Mouse (Mus musculus) kidney, postnatal 10 days (tissue): Measurements from ENCODE around the gene Sfi1.
"Not testable (repeated sequence)": the region's sequence is repeated elsewhere in the genome, so short reads cannot be mapped to it uniquely, and the experiment has no call there.

ENCODE experiments used
- DNase-seq: peaks from one replicate; pipeline ENCODE4 v3.0.0; 2021; ENCODE audit warnings: mixed read lengths

The Sfi1 gene

DNA sequence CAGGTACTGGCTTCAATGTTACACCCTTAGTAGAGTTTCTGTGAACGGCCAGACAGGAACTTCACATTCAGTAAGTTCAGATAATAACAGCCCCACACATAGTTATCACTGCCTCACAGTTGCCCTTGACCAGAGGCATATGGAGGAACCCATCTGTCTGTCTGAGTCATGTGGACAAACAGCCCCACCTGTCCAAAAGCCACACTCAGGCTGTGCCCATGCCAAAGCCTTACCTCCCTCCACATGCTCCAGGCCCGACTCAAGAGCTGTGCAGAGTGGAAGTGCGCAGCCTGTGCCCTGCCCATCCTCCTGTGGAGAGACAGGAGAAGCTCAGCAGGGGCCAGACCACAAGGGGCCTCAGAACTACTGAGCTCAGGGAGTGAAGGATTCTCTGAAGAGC, 49.3 kb downstream of the Sfi1 start:
- DNase-seq, result not testable (repeated sequence)

DNA sequence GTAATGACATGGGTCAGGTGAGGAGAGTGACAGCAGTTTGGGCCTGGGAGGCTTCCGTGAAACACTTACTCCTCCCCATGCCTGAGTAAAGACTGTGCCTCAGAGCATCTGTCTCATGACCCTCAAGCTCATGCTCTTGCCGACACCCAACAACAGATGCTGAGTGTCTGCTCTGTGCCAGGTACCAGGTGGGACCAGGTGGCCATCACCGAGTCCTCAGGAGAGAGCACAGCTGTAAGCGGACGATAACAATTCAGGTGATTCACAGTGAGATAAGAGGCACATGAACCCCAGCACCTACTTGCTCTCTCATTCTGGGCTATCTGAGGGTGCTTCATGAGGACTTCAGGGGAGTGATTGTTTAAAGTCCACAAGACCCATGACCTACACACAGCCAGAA, 50.9 kb downstream of the Sfi1 start:
- DNase-seq, result peak; percentile 74

DNA sequence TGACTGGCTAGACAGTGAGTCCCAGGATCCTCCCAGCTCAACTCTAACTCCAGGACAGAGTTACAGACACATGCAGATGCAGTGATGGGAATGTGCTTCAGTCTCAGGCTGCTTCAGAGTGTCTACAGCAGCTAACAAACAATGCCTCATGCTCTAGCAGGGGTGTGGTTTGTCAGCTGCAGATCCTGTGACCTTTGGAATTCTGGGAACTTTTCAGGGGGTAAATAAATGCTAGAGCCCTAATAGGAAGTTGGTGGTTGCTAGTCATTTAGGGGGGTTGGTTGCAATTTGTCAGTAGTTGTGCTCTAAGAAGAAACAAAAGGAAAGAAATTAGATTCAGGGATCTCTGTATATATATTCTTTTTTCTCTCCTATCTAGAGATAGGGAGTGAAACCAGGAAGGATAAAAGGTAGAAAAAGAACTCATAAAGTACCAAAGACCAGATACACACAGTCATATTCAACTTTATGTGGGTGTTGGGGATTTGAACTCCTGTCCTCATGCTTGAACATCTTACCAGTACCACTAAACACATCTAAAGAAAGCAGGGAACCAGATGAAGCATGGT, 52.2 kb downstream of the Sfi1 start:
- DNase-seq, result not testable (repeated sequence)

DNA sequence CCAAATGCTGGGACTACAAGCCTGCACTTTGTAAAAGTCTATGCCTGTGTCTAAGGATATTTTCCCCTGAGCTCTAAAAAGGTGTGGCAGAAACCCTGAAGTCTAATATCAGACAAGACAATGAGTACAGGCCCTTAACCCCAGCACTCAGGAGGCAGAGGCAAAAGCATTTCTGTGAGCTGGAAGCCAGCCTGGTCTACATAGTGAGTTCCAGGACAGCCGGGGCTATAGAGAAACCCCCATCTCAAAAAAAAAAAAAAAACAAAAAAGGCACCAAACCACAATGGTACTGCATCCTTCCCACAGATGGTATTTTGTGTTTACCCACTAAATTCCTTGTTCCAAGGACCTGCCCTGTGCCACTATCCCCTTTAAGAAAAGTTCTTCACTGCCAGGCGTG, 54.9 kb downstream of the Sfi1 start:
- peak; percentile 31 for DNase-seq

DNA sequence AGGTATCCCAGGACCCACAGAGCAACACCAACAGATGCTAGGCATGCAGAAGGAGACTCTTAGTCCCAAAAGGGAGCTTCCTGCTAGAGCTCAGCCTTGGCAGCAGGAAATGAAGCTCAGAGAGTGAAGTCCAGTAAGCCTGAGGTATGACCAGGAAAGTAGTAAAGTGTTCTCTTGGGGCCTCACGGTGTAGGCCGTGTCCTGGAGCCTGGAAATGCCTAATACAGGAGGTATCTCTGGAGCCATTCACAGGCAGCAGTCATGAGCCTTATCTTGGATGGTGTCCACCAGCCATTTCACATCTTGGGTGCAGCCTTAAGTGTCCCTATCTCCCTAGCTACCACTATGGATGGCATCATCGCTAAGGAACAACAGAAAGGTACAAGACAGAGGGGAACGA, 56.0 kb downstream of the Sfi1 start:
- peak; percentile 38 for DNase-seq

DNA sequence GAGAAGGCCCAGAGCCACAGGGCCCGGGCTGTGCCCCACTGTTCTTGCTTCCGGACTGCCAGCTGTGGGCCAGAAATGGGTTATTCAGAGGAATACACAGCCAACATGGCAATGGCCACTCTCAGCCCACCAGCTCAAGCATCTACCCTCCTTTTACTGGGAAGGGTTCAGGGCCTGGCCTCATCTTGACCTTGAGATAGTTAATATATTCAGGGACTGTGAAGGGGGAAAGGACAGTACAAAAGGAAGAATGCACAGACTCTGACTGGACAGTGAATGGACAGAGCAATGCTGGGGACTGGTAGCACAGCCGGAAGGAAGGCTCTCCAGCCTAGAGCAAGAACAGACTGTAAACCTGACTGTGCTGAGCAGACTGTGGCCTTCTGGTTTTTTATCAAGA, 57.3 kb downstream of the Sfi1 start:
- not testable (repeated sequence) for DNase-seq

DNA sequence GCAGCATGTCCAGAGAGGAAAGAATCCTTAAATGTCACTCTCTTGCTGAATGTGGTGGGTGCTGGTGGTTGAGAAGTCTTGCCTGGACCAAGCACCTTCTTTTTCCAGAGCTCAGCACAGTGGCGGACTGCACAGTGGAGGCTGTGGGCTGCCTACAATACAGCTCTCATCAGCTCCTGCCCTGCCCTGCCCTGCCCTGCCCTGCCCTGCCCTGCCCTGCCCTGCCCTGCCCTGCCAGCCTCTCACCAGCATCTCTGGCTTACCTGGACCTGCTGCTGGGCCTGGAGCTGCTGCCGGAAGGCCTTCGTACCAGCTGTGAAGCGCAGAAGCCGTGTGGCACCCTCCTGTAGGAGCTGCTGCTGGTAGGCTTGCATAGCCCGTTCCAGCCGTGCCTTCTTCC, 57.9 kb downstream of the Sfi1 start:
- DNase-seq, result not testable (repeated sequence)

DNA sequence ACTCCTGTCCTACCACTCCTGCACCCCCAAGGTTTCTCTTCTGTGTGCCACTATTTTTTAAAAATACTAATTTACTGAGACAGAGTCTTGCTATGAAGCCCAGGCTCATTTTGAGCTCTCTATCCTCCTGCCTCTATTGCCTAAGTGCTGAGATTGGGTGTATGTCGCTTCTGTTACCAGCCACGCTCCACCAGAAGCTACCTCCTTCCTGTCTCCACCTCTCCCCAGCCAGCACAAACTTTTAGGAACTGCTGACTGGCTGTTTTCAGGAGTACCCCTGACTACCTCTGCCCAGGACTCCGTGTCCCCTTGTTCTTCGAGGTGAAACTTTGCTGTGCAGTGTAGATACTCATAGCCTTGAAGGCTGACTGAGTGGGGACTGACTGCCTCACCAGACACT, 59.9 kb downstream of the Sfi1 start:
- not testable (repeated sequence) for DNase-seq

DNA sequence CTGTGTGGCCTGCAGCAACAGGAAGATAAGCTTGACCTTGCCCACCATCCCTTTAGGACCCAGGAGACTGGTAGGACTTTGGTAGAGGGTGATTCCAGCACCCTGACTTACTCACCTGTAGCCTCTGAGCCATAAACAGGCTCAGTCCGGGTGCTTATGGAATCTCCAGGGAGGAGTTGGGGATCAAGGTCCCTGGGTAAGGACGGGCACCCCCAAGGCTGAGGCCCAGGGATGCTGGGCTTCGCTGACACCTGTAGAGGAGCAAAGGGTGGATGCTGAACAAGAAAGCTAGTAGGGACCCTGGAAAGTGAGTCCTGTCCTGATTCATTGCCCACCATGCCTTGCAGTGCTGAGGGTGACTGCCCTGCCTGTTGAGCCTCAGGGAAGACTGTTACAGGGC, 60.3 kb downstream of the Sfi1 start:
- DNase-seq, result peak; percentile 44

DNA sequence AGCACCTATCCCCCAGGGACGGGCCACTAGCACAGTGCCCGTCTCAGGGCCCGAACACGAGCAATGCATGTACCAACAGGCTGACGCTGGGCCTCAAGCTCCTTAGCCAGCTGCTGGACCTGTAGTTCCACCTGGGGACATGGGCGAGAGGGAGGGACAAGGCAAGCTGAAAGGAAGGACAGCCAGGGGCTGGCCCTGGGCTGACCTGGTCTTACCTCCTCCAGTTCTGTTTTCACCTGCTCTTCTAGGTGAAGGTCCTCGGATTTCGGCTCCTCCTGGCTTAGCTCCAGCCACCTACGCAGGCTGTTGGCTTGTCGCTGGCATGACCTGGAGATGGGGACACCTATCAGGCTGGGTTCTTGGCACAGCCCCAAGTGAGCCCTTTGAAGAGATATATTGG, 61.3 kb downstream of the Sfi1 start:
- peak; percentile 69 for DNase-seq

DNA sequence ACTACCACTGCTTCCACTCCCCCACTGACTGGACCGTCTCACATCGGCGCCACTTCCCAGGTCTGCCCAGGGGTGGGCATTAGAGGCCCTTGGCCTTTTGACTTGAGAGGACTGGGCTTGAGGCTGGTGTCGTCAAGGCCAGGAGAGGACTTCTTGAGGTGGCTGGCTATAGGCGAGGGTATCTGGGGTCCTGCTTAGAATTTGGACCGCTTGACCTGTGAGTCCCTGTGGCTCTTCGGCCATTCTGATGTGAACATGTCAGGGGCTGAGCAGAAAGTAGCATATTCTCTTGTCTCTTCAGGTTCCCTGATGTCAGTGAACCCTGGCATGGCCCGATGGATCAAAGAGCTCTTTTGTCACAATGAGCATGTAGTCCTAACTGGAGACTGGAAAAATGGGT, 63.4 kb downstream of the Sfi1 start:
- peak; percentile 70 for DNase-seq

DNA sequence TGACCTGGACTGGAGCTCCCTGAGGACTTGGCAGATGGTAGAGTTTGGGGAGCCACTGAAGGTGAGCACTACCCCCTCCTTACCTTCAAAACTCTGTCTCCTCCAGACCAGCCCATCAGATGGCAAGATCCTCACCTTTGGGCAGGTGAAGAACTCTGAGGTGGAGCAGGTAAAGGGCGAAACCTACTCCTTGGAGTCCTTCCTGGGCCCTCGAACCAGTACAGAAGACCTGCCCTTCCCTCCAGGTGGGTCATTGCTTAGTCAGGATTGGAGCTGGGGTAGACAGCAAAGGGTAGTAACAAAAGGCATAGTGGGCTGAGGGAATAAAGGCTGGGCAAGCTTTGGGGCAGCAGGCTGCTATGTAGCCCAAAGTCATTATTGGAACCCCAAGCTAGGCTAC, 64.0 kb downstream of the Sfi1 start:
- DNase-seq, result not testable (repeated sequence)

DNA sequence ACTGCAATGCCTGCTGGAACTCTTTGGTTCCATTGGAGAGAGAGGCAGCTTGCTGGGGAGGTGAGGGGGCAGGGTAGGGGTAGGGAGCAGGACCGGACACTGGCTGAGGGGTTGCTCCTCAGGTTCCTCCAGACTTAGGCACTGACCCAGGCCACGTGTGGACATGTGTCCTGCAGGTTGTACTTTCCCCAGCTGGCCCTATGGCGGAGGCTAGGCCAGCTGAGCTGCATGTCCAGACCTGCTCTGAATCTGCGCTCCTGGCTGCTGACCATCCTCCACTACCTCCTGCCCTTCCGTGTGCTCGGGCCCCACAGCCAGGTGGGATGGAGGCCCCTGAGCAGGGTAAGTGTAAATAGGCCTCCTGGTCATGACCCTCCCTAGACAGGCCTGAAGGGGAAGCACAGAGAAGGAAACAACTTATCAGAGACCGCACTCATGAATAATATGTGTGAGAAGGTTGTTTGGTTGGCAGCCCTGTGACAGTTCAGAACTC, 65.9 kb downstream of the Sfi1 start:
- DNase-seq, result peak; percentile 64

DNA sequence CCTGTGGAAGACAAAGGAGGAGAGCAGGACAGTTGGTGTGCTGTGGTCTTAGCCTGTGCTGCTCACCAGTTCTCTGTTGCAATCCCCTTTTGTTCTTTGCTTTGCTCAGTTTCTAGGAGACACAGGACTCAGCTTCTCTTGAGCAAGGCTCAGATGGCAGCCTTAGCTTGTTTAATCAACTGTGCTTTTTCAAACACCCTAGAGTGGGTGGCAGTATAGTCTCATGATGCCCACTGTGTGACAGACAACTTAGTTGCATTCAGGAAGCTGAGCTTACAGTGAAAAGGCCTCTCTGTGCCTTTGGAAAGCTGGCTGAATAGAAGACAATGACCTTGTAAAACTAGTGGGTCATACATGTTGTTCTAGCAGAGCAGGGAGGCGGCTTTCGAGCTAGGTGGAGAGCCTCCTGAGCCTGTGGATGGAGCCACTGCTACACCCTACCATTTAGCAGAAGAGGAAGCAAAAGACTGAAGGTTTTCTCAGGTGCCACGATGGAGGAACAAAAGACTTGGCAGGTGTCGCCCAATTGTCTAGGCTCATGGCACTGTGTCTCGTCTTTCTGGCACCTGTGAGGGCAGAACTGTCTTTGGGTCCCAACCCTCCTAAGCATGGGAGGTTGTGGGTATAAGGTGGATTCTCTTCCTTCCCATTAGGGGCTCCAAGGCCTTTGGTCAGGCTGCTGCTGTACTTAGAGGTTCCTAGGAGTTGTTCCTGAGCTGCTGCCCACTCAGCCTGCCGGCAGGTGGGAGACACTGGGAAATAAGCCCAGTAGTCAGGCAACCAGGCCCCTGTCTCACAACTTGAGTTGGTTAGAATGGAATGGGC, 66.6 kb downstream of the Sfi1 start:
- DNase-seq, result peak; percentile 83

DNA sequence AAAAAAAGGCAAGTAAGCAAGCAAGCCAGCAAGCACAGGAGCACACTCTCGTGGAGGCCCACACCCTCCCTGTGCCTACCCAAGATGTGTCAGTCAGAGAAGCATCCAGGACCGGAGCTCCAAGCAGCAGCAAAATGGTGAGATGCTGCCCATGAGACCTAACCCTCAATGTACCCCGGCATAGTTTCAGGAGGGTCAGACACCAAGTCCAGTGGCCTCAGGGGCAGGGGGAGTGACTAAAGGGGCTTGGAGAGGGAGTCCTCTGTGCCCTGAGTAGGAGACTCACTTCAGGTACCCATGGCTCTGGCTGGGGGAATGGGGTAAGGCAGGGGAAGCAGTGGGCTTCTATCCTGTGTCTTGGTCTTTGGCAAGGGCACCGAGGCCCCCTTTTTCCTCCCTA, 67.3 kb downstream of the Sfi1 start:
- not testable (repeated sequence) for DNase-seq

DNA sequence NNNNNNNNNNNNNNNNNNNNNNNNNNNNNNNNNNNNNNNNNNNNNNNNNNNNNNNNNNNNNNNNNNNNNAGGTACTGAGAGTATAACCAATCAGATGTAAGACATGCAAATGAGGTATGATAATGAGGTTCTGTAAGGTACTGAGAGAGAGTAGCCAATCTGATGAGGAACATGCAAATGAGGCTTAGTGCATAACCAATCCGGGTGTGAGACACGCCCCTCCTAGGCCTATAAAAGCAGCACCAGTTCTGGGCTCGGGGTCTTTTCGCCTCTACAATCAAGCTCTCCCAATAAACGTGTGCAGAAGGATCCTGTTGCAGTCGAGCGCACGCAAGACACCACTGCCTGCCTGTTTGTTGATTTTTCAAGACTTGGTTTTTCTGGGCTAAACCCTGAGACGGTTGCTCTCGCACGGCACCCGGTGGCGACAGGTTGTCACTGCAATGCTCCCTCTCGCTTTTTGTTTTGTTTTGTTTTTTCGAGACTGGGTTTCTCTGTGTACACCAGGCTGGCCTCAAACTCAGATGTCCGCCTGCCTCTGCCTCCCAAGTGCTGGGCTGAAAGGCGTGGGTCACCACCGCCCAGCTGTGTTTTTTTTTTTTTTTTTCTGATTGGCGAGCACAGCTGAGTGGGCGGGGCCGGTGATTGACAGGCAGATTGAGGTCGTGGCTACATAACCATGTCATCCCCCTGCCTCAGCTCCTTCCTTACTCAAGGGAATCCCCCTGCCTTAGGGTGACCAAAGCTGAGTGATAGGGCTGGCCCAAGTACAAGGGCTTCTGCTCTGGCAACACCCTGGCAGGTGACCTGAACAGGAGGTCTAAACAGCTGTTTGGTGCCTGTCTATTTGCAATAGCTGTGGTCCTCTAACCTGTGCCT, 68.1 kb downstream of the Sfi1 start:
- DNase-seq, result not testable (repeated sequence)

DNA sequence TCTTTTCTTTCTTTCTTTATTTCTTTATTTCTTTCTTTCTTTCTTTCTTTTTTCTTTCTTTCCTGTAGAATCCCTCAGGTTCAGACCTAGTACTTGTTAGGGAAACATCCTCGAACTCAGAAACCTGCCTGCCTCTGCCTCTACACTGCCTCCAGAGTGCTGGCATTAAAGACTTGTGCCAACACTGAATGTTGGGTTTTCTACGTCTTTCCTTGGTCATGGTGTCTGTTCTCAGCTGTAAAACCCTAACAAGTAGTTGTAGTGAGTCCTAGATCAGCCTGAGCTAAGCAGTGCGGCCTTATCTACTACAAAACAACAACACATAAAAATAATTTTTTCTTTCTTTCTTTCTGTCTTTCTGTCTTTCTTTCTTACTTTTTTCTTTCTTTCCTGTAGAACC, 78.9 kb downstream of the Sfi1 start:
- DNase-seq, result no peak

DNA sequence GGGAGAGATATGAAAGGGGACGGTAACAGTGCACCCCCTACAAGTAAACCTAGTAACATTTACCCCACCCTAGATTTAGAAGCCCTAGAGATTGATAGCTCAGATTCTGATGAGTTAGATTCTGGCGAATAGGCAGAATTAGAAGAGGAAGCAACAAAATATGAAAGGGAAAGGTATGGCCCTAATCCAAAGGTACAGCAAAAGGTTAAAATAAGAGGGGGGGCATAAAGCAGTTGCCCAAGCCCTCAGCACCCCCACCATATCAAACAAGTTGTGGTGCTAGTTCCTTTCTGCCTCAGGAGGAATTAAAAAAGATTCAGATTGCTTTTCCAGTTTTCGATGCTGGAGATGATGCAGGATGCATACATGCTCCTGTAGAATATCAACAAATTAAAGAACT, 87.1 kb downstream of the Sfi1 start:
- DNase-seq, result no peak

DNA sequence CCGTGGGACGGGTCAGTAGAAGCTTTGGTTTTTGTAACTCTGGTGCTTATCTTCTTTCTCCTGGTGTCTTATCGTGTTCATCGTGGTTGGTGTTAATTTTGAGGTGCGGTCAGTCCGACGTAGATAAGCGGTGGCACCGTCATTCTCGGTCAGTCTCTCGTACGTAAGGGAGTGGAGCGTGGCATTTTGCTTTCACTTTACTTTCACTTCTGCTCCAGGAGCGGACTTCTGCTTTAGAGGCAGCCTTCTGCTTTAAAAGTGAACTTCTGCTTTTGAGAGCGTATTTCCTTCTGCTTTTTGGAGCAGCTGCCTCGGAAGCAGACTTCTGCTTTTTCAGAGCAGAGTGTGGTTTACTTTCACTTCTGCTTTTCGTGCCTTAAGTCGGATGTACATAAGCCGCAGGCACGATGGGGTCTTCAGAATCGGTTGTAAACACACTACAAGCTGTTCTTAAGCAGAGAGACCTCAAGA, 88.0 kb downstream of the Sfi1 start:
- no peak for DNase-seq

DNA sequence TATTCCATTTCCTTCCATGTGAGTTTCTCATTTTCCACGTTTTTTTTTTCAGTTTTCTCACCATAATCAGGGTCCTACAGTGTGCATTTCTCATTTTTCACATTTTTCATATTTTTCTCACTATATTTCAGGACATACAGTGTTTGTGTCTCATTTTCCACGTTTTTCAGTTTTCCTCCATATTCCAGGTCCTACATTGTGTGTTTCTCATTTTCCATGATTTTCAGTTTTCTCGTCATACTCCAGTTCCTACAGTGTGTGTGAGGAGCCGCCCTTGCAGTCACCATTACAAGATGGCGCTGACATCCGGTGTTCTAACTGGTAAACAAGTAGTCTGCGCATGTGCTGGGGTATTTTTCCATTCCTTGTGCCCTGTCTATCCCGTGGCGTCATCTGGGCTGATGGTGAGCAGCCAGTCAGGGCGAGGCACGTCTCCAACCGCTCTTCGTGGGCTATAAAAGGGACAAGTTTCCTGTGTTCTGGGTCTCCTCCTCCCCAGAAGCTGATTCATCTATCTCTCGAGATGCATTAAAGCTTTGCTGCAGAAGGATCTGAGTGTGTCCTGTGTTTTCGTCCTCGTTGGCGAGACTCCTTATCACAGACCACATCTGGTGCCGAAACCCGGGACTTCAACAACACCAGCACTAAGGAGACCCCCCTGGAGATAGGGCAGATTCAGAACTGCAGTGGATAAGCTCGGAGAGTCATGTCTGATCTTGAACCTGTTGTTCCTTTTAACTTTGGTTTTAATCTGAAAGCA, 88.6 kb downstream of the Sfi1 start:
- DNase-seq, result not testable (repeated sequence)

DNA sequence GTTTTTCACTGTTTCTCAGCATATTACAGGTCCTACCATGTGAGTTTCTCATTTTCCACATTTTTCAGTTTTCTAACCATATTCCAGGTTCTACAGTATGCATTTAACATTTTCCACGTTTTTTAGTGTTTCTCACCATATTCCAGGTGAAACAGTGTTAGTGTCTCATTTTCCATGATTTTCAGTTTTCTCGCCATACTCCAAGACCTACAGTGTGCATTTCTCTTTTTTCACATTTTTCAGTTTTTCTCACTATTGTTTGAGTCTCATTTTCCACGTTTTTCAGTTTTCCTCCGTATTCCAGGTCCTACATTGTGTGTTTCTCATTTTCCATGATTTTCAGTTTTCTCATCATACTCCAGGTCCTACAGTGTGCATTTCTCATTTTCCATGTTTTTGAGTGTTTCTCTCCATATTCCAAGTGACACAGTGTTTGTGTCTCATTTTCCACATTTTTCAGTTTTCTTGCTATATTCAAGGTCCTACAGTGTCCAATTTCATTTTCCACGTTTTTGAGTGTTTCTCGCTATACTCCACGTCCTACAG, 89.6 kb downstream of the Sfi1 start:
- no peak for DNase-seq

DNA sequence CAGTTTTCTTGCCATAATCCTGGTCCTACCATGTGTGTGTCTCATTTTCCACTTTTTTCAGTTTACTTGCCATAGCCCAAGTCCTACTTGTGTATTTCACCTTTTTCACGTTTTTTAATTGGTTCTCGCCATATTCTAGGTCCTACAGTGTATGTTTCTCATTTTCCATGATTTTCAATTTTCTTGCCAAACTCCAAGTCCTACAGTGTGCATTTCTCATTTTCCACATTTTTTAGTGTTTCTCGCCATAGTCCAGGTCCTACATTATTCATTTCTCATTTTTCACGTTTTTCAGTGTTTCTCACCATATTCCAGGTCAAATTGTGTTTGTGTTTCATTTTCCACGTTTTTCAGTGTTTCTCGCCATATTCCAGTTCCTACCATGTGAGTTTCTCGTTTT, 90.6 kb downstream of the Sfi1 start:
- not testable (repeated sequence) for DNase-seq
